Mouse (Mus musculus): Measurements from ENCODE around the gene Arl15.

Arl15 gene

DNA sequence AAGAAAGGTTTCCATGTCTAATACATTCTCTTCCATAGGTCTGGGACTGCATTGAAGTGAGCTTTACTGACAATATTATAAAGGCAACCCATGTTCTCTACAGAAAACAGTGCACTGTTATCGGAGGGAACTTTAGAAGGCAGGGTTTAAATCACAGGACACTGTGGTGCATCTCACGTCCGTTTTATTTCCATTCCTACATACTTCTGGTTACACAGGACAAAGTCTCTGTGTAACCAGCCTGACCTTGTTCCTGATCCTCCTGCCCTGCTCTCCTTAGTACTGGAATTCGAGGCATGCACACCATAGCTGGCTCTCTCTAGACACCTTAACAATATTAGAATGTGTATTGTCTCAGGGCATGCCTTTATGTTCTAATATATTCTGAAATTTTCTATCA lies 368.4 kb downstream of the Arl15 start:
- DNase-seq, result no peak

DNA sequence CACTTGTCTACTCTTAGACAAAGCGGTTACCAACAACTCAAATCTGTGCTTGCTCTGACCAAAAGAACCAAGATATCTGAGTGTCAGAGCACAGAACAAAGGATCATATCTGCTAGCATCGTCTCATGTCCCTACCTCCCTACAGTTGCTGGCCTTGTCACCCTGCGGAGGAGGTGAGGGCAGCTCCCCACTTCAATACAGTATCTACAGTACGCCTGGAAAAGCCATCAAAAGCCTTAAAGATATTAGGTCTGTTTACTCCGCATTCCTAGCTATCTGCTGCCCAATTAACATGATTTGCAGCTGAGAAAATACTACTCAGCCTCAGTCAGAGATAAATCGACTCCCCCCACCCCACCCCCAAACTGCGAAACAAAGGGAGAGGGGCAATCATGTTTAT lies 371.3 kb downstream of the Arl15 start:
- no peak for DNase-seq

DNA sequence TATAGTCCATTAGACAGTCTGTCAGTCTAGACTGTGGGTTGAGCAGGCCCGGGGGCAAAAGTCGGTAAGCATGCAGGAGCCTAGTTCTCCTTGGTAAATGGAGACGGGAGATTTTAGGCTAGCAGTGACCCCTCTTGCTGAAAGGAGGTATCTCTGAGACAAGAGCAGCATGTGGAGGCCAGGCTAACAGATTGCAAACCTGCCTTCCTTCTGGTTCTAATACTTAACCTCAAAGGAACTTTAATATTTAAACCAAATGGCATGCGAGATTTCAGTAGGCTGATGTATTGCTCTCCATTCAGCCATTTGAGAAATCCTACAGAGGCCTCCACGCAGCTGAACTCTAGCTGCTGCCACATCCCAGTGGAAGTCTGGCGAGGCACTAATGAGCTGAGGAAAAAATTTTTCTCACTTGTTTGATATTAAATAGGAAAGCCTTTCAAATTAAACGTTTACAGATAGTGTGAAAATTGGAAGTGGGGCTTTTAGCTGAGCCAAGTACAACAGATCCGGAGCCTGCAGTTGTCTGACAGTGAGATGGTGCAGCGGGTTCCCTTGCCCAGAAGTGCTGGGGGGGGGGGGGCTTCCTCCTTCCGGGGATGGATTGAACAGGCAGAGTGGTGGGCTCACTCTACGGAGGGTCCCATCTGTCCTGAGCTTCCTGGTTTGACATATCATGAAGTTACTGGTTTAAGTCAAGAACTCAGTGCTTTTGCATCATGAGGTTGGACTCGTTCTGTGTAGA lies 372.3 kb downstream of the Arl15 start:
- no peak for DNase-seq

DNA sequence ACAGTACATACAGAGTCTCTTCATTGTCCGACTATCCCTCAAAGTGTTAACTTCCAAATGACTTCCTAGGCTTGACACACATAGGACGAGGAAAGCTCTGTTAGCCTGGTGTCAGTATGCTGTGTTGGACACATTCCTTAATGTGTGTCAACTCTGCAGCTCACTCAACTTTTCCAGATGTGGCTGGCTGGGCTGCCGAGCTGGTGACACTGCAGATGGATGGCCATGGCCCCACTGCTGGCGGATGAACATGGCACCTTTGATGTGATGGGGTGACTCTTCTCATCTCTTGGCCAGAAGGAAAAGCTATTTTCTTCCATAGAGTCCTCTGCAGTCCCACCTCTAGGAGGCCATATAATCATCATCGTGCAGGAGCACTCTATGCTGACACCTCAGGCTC lies 375.8 kb downstream of the Arl15 start:
- no peak for DNase-seq

DNA sequence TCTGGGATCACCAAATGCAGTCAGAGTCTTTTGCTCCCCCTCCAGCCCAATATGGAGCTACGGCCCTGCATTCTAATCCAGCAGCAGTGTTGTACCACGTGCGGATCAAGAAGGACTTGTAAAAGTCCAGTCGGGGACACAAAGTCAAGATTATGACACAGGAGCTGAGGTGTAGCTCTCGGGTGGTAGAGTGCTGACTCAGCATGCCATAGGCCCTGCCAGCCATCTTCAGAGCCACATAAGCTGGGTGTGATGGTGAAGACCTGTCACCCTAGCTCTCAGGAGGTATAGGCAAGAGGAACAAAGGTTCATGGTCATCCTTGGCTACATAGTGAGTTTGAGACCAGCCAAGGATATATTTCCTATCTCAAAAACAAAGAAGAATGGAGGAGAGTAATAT lies 377.2 kb downstream of the Arl15 start:
- no peak for DNase-seq

DNA sequence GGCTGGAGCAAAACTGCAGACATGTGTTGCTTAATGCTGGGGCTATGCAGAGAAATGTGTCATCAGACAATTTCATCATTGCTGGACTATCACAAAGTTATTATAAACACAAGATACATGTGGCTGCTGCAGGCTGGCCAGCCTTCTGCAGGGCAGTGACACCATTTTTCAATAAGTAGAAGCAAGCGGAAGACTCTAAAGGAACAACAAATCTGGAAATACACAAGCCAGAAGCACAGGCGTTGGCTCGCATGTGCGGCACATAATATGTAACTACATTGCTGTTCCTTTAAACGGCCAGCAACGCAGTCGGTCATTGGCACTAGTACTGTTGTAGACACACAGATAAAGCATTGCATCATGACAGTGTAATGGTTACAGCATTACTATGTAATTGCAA lies 393.8 kb downstream of the Arl15 start:
- no peak for DNase-seq

DNA sequence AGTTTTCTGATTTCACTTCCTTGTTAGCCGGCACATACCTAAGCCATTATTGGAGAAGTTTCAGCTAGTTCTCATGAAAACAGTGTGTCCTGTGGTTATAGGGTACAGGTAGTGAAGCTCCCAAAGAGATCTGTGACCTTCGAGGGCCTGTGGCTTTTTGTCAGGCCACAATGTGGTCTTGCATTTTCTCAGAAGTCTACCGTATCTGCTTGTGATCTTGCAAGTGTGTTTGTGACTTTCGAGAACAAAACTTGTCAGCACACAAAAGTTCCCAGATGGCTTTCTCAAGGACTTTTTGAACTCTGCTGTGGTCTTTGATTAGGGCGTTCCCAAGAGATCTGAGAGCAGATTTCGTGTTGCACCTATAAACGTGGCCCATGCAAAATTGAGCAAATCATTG lies 394.5 kb downstream of the Arl15 start:
- DNase-seq, result no peak

DNA sequence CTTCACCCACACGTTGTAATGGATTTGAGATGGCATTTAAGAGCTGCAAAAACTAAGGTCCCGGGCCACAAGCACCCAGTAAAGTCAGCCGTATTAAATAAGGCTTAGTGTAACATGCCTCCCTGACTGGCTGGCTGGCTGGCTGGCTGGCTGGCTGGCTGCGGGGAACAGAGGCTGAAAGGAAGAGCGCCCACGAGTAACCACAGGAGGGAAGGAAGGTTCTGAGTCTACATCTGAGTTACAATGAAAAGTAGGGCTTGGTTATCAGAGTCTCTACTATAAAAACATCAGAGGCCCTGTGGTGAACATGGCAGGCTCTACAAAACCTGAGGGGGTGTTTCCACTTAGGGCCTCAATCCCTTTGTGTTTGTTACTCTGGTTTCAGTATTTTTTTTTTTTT lies 395.1 kb downstream of the Arl15 start:
- DNase-seq, result no peak

DNA sequence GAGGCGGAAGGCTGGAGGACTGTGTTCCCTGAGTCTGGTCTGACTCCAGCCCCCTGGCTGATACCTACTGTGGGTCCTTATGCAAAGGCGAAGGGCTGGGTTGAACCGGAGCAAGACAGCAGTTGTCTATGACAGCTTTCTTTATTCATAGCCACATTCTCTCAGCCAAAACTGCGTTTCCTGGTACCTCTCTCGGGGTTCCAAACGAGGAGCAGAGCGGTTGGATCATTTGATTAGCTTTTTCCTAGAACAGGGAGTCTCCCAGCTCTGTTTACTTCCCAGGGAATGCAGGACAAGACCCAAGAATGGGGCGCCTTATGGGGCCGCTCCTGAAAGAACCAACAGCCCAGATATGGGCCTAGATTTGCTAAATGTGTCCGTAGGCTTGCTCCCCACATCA lies 396.6 kb downstream of the Arl15 start:
- DNase-seq, result no peak

DNA sequence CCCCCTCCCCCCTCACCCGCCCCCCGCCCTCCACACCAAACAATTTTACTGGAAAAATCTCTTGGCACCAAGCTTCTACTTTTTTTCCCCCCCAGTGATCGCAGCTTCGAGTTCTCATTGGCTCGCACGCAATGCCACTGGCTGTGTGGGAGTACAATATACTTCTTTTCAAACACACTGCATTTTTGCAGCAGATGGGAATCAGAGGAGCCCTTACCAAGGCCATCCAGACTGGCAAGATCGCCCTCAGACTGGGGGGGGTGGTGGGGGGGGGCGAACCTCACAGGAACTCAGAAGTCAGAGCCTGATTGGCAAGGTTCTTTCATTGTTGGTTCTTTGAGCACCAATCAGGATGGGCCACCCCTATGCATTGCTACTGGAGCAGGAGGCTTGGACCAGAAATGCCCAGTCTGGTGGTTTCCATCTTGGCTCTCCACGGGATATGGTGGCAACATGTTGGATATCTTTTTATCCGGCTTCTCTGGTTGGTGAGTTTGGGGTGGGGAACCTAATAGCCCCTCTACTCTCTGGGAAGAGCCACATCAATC lies 404.0 kb downstream of the Arl15 start:
- no peak for DNase-seq

DNA sequence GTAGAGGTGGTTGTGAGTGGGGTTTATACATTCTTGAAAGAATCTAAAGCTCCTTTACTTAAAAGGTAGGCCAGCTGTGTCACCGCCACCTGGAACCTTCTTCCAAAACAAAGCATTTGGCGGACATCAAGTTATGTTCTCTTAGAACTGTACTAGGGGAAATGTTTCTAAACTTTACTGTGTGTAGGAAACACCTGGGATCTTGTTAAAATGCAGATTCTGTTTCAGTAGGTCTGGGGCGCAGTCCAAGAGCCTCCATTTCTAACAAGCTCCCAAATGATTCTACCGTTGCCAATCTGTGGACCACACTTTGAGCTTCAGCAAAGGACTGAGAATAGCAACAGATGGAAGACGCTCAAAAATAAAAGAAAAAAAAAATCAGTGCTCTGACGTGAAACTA lies 405.4 kb downstream of the Arl15 start:
- DNase-seq, result no peak

DNA sequence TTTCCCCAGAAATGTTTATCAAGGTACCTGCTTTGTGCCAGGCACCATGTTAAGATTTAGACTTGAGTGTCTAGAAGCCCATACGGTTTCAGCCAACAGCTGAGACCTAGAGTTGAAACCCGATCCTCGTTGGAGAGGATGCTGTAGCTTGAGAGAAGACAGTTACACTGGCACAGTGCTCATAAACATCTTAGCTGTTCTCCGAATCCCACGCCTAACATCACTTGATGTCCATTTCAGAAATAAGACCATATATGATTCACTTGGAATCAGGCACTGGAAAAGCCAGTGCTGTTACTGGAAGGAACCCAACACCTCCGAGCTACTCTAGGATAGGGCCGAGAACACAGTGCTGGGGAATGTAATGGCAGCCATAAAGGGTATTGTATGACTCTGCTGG lies 406.2 kb downstream of the Arl15 start:
- no peak for DNase-seq

DNA sequence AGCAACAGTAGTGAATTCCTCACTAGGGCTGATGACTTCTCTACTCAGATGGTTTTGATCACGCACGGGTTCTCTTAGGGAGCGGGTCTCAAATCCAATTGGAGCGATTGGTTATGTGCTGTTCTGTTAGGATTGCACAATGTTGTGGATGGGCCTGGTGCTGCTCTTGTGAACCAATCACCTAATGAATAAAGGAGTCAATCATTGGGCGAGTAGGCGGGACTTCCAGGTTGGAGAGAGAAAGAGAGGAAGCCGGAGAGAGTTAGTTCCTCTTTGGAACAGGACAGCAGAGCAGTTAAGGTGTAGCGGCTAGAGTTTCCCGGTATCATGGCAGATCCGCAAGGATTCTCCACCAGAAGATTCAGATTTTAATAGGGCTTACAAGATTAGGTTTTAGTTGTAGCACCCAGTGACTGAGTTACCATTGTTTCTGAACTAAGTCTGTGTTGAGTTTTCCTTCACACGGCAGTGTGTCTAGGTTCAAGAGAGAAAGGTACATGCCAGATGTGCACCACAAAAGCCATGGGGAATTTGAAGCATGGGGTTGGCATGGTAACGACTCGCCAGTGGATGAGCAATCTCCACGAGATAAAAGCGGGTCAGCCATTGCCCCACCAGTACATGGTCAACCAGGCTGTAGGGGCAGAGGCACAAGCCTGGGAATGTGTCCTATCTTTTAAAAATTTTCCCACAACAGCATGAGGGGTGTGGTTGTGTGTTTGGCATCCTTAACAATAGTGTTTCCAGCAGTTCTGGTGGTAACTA lies 408.7 kb downstream of the Arl15 start:
- no peak for DNase-seq
